Mouse (Mus musculus): ENCODE results near the gene Apobr. TPM values are rescaled to one million over a fixed set of nuclear protein-coding genes. Genes with fewer than 3 reads are reported as not detected.

Gene Apobr
- total and polyA plus RNA-seq, 3 experiments, result 0.23 to 5.4 TPM; not detected in 1

DNA sequence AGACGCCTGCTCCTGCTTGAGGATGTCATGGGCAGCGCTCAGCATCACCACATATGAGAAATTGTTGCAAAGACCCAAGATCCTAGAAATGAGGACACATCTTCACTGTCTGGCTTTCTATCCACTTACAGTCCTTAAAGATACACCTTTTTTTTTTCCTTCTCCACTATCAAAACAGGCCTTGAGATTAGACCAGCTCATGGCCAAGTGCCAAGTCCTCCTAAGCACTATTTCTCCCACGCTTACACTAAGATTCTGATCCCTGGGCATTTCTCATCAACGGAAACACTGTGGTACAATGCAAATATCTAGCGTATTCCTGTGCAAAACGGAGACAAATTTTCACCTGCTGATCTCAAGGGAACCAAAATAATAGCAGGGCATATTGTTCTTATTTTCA lies 3.1 kb upstream of the Apobr start (continued):
- TF ChIP-seq KAT2A (conservative IDR thresholded peaks at IDR 0.05; ENCODE audit: low read depth, low read length) (no peak), TCF12 (IDR thresholded peaks at IDR 0.05; ENCODE audit: low read depth, low read length) (no peak), GABPA (IDR thresholded peaks at IDR 0.05; ENCODE audit: low read depth, low read length) (no peak), MAZ (IDR thresholded peaks at IDR 0.05; ENCODE audit: low read depth, low read length) (no peak), MAFK (IDR thresholded peaks at IDR 0.05; ENCODE audit: borderline replicate concordance, low read depth, low read length) (no peak), GATA1 (IDR thresholded peaks at IDR 0.05; ENCODE audit: low read depth, low read length) (peak; percentile 79), MYC (IDR thresholded peaks at IDR 0.05; ENCODE audit: low read depth, low read length) (no peak), ZNF384 (IDR thresholded peaks at IDR 0.05; ENCODE audit: low read depth, low read length) (peak; percentile 92)

- Histone ChIP-seq H3K79me2 (ENCODE audit: control insufficient read depth, insufficient read depth, low read length, poor library complexity) (peaks cover 3% of the 10 kb centered on the region; the same call in 1 of the 2 replicates), H3K9ac (ENCODE audit: control insufficient read depth, low read depth, low read length, poor library complexity, severe bottlenecking) (peak overlapping the region; percentile 74), H3K27me3 (ENCODE audit: control insufficient read depth in 1 of 2, insufficient read depth in 2 of 2, low read length in 2 of 2) (no peaks in the 10 kb centered on the region), H3K9me3 (replicated peaks; ENCODE audit: insufficient read depth, low read length) (no peaks in the 10 kb centered on the region), H3K4me1 (ENCODE audit: control insufficient read depth in 1 of 2, insufficient read depth in 2 of 2, low read length in 2 of 2) (peaks cover 7 to 34% of the 10 kb centered on the region in 2 experiments), H3K27ac (ENCODE audit: control insufficient read depth, low read depth, low read length) (peak overlapping the region; percentile 33; the same call in 1 of the 2 replicates), H3K4me3 (ENCODE audit: control insufficient read depth in 1 of 2, insufficient read depth in 1 of 2, low read depth in 2 of 2, low read length in 2 of 2) (peak overlapping the region; percentile 48 to 82), H3K36me3 (ENCODE audit: control insufficient read depth in 1 of 2, insufficient read depth in 2 of 2, low read length in 2 of 2) (peaks cover 0 to 20% of the 10 kb centered on the region in 2 experiments; a peak in 2 of 4 replicates)
- DNase-seq (ENCODE audit: low read depth, low spot score), result no peak
- TF ChIP-seq POLR2AphosphoS5 (IDR thresholded peaks at IDR 0.05; ENCODE audit: borderline replicate concordance, low read depth, low read length) (no peak), SIN3A (IDR thresholded peaks at IDR 0.05; ENCODE audit: low read length) (no peak), CHD1 (IDR thresholded peaks at IDR 0.05; ENCODE audit: low read depth, low read length) (0 out of 2 replicates have a peak, but pooled peaks have one; percentile 62), ZC3H11A (IDR thresholded peaks at IDR 0.05; ENCODE audit: low read depth, low read length) (no peak), MAX (IDR thresholded peaks at IDR 0.05; ENCODE audit: low read length) (no peak)
Measured at GRCm38 (mm10) chr7:126582759-126583158, 2.0 kb upstream of the Apobr start.

DNA sequence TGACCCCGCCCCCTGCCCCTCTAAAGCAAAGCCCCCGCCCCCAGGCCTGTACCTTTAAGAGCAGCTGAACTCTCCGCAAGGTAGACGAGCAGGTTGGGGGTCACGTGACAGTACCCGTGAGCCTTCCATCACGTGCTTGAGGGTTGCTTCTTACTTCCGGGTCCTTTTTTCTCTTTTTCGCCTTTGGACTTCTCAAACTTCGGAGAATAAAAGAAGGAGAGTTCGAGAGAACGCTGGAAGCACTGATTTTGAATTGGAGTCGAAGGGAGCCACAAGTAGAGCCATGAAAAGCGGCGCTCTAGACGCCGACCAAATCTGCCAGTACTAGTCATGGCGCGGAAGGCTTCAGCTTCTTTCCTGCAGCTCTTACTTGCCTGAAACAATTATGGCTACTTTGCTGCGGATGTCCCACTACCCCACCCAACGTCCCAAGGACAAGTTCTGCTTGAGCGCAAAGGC lies 1.5 kb upstream of the Apobr start:
- peak overlapping the region; percentile 85 for H3K9ac ChIP-seq (ENCODE audit: control insufficient read depth, low read depth, low read length, poor library complexity, severe bottlenecking)
- peak overlapping the region; percentile 95 for H3K27ac ChIP-seq (ENCODE audit: control insufficient read depth, low read depth, low read length)
- H3K4me1 ChIP-seq (ENCODE audit: control insufficient read depth in 1 of 2, insufficient read depth in 2 of 2, low read length in 2 of 2), result peaks cover 7 to 34% of the 10 kb centered on the region in 2 experiments
- no peaks in the 10 kb centered on the region for H3K27me3 ChIP-seq (ENCODE audit: control insufficient read depth in 1 of 2, insufficient read depth in 2 of 2, low read length in 2 of 2)
- peak overlapping the region; percentile 48 to 82 for H3K4me3 ChIP-seq (ENCODE audit: control insufficient read depth in 1 of 2, insufficient read depth in 1 of 2, low read depth in 2 of 2, low read length in 2 of 2)
- DNase-seq (ENCODE audit: low read depth, low spot score), result peak; percentile 92
- peaks cover 3% of the 10 kb centered on the region; the same call in 1 of the 2 replicates for H3K79me2 ChIP-seq (ENCODE audit: control insufficient read depth, insufficient read depth, low read length, poor library complexity)
- H3K9me3 ChIP-seq (replicated peaks; ENCODE audit: insufficient read depth, low read length), result no peaks in the 10 kb centered on the region
- H3K36me3 ChIP-seq (ENCODE audit: control insufficient read depth in 1 of 2, insufficient read depth in 2 of 2, low read length in 2 of 2), result peaks cover 0 to 20% of the 10 kb centered on the region in 2 experiments; a peak in 2 of 4 replicates
- TF ChIP-seq NELFE (IDR thresholded peaks at IDR 0.05; ENCODE audit: low read depth, low read length), result no peak; the same call in 1 of the 2 replicates
- TF ChIP-seq SMC3 (IDR thresholded peaks at IDR 0.05; ENCODE audit: low read depth, low read length), result no peak
- no peak for TF ChIP-seq RAD21 (IDR thresholded peaks at IDR 0.05; ENCODE audit: low read depth, low read length)
- peak; percentile 84 for TF ChIP-seq MYC (IDR thresholded peaks at IDR 0.05; ENCODE audit: low read depth, low read length)
- no peak for TF ChIP-seq RCOR1 (IDR thresholded peaks at IDR 0.05; ENCODE audit: low read depth, low read length)
- TF ChIP-seq USF2 (IDR thresholded peaks at IDR 0.05; ENCODE audit: borderline replicate concordance in 1 of 2, insufficient read depth in 1 of 2, low read depth in 1 of 2, low read length in 2 of 2), result peak; percentile 97 to 99
- no peak for TF ChIP-seq POLR2AphosphoS2 (IDR thresholded peaks at IDR 0.05; ENCODE audit: low read length)
- TF ChIP-seq ELF1 (IDR thresholded peaks at IDR 0.05; ENCODE audit: low read depth, low read length), result peak; percentile 94
- TF ChIP-seq MAX (IDR thresholded peaks at IDR 0.05; ENCODE audit: low read length), result peak; percentile 96
- peak; percentile 76 for TF ChIP-seq MXI1 (IDR thresholded peaks at IDR 0.05; ENCODE audit: low read depth, low read length)
- no peak; the same call in 1 of the 2 replicates for TF ChIP-seq KAT2A (conservative IDR thresholded peaks at IDR 0.05; ENCODE audit: low read depth, low read length)
- TF ChIP-seq MAFK (IDR thresholded peaks at IDR 0.05; ENCODE audit: borderline replicate concordance, low read depth, low read length), result no peak
- no peak for TF ChIP-seq UBTF (IDR thresholded peaks at IDR 0.05; ENCODE audit: borderline replicate concordance, insufficient read depth, low read depth, low read length)
- TF ChIP-seq NRF1 (IDR thresholded peaks at IDR 0.05; ENCODE audit: insufficient read depth, low read depth, low read length, poor library complexity, severe bottlenecking), result peak; percentile 33; the same call in 1 of the 2 replicates
- TF ChIP-seq JUND (IDR thresholded peaks at IDR 0.05; ENCODE audit: low read depth, low read length), result no peak
- no peak for TF ChIP-seq CTCF (IDR thresholded peaks at IDR 0.05 in 2 of 3, conservative IDR thresholded peaks at IDR 0.05 in 1 of 3; ENCODE audit: control insufficient read depth in 1 of 3, insufficient read depth in 1 of 3, low read depth in 2 of 3, low read length in 3 of 3, poor library complexity in 1 of 3, severe bottlenecking in 1 of 3)
- peak; percentile 98 for TF ChIP-seq USF1 (IDR thresholded peaks at IDR 0.05; ENCODE audit: low read depth, low read length)
- TF ChIP-seq POLR2A (IDR thresholded peaks at IDR 0.05; ENCODE audit: control insufficient read depth in 1 of 2, insufficient read depth in 1 of 2, low read depth in 1 of 2, low read length in 2 of 2, poor library complexity in 1 of 2), result peak in 1 of 2 experiments; percentile 53; a peak in 2 of 4 replicates
- TF ChIP-seq ZC3H11A (IDR thresholded peaks at IDR 0.05; ENCODE audit: low read depth, low read length), result no peak
- TF ChIP-seq TBP (IDR thresholded peaks at IDR 0.05; ENCODE audit: low read depth, low read length), result peak; percentile 87
- TF ChIP-seq POLR2AphosphoS5 (IDR thresholded peaks at IDR 0.05; ENCODE audit: borderline replicate concordance, low read depth, low read length), result no peak
